ENCODE assay signal across 12 mouse cellular contexts in genomic region chr10:109861275-109861674, GRCm38 (mm10).
A peak's percentile ranks its signal among the peaks of the same experiment; 100 is the strongest.
DNase-seq lines count a peak whose midpoint lies in the region; ATAC-seq and TF ChIP-seq lines count a peak whose summit lies in the region.
"Had no signal": no experiment of that assay in that cellular context is flagged by ENCODE, and none has a peak within 500 bp of the region (broad histone marks: within the 10 kb centered on the region; RNA-seq: fewer than 3 reads in every experiment).

No protein-coding gene starts in this region.

- H3K27ac ChIP-seq in kidney, postnatal 0 days, result no peak overlapping the region
- H3K27ac ChIP-seq in midbrain, embryonic 15.5 days, result no peak overlapping the region
- H3K27ac ChIP-seq in heart, embryonic 12.5 days (ENCODE audit: poor library complexity, severe bottlenecking), result no peak overlapping the region
- H3K27ac ChIP-seq: limb, embryonic 15.5 days had no signal

- ATAC-seq in kidney, postnatal 0 days (replicated peaks; ENCODE audit: low FRiP score, low read depth), result no peak
- 0 out of 2 replicates have a peak, but pooled peaks have one; percentile 46 for ATAC-seq in midbrain, embryonic 15.5 days (replicated peaks)
- ATAC-seq in heart, embryonic 12.5 days (ENCODE audit: insufficient number of reproducible peaks, low FRiP score), result no peak
- ATAC-seq in CD4-positive, CD25-positive, alpha-beta regulatory T cell, adult 4 months, result no peak

- H3K4me1 ChIP-seq in kidney, postnatal 0 days (replicated peaks; ENCODE audit: insufficient read depth, low read length), result no peaks in the 10 kb centered on the region
- peaks cover 4% of the 10 kb centered on the region; the same call in 1 of the 2 replicates for H3K4me1 ChIP-seq in midbrain, embryonic 15.5 days
- H3K4me1 ChIP-seq in heart, embryonic 12.5 days (replicated peaks), result 0 out of 2 replicates have a peak, but pooled peaks cover 4% of the 10 kb centered on the region
- H3K4me1 ChIP-seq: limb, embryonic 15.5 days had no signal

- DNase-seq in kidney, postnatal 0 days (ENCODE audit: low spot score), result peak; percentile 52
- no peak for DNase-seq in kidney, postnatal 25 days
- peak; percentile 71 for DNase-seq in NIH3T3 (ENCODE audit: low read depth)
- peak; percentile 42 for DNase-seq in embryo, embryonic 11 days
- DNase-seq in yolk sac, embryonic 10.5 days (ENCODE audit: low spot score), result no peak
- DNase-seq: adrenal gland, postnatal 10 days; kidney, adult 11 months had no signal

- no peaks in the 10 kb centered on the region for H3K27me3 ChIP-seq in kidney, postnatal 0 days (ENCODE audit: insufficient read depth, low read length)
- no peaks in the 10 kb centered on the region for H3K27me3 ChIP-seq in midbrain, embryonic 15.5 days (replicated peaks)
- H3K27me3 ChIP-seq in heart, embryonic 12.5 days (replicated peaks), result no peaks in the 10 kb centered on the region
- H3K27me3 ChIP-seq: limb, embryonic 15.5 days had no signal

- H3K4me3 ChIP-seq in kidney, postnatal 0 days (replicated peaks; ENCODE audit: low read depth, low read length), result no peak overlapping the region
- H3K4me3 ChIP-seq in midbrain, embryonic 15.5 days, result no peak overlapping the region
- no peak overlapping the region for H3K4me3 ChIP-seq in heart, embryonic 12.5 days
- H3K4me3 ChIP-seq: erythroblast, embryonic 14.5 days; limb, embryonic 15.5 days had no signal

- no peak overlapping the region for H3K9ac ChIP-seq in kidney, postnatal 0 days (ENCODE audit: low read depth, low read length)
- H3K9ac ChIP-seq in midbrain, embryonic 15.5 days, result no peak overlapping the region
- no peak overlapping the region for H3K9ac ChIP-seq in heart, embryonic 12.5 days
- H3K9ac ChIP-seq: limb, embryonic 15.5 days had no signal

- H3K9me3 ChIP-seq in kidney, postnatal 0 days (replicated peaks; ENCODE audit: low read length), result no peaks in the 10 kb centered on the region
- no peaks in the 10 kb centered on the region for H3K9me3 ChIP-seq in midbrain, embryonic 15.5 days
- no peaks in the 10 kb centered on the region for H3K9me3 ChIP-seq in heart, embryonic 12.5 days (replicated peaks)
- H3K9me3 ChIP-seq: limb, embryonic 15.5 days had no signal

- no peak overlapping the region for H3K4me2 ChIP-seq in kidney, postnatal 0 days (ENCODE audit: low read length)
- H3K4me2 ChIP-seq in midbrain, embryonic 15.5 days, result no peak overlapping the region
- H3K4me2 ChIP-seq in heart, embryonic 12.5 days, result no peak overlapping the region
- H3K4me2 ChIP-seq: limb, embryonic 15.5 days had no signal

- peak; percentile 89 for TF ChIP-seq CTCF in kidney, postnatal 0 days (IDR thresholded peaks at IDR 0.05; ENCODE audit: low read depth)

- no peaks in the 10 kb centered on the region for H3K36me3 ChIP-seq in kidney, postnatal 0 days (ENCODE audit: insufficient read depth, low read length)
- no peaks in the 10 kb centered on the region for H3K36me3 ChIP-seq in midbrain, embryonic 15.5 days (replicated peaks)
- H3K36me3 ChIP-seq in heart, embryonic 12.5 days, result no peaks in the 10 kb centered on the region
- H3K36me3 ChIP-seq: limb, embryonic 15.5 days had no signal

- 65% methylated on average over 2 of the region's 2 CpGs for WGBS in kidney, postnatal 0 days
- WGBS in midbrain, embryonic 15.5 days, result 61% methylated on average over 2 of the region's 2 CpGs
- 59% methylated on average over 2 of the region's 2 CpGs for WGBS in heart, embryonic 12.5 days

Comparison
In these comparisons a context has a peak if more than half of its experiments do, and no peak if none do; other contexts are left out.
1. DNase-seq: peak in kidney, postnatal 0 days (single experiment), NIH3T3 (single experiment) and embryo, embryonic 11 days (single experiment); none in kidney, postnatal 25 days (0 of 2) and yolk sac, embryonic 10.5 days (single experiment).